Mouse (Mus musculus) testis, adult 2 months (tissue): ENCODE data around the gene Tmem120b. TPM values are rescaled to one million over a fixed set of nuclear protein-coding genes. Genes with fewer than 3 reads are reported as not detected.

Experiments
- H3K27ac ChIP-seq: fragments of 200-500 bp; 2 replicates; pipeline ENCODE4 v1.5.1; 2012; ENCODE audit warnings: low read depth, low read length; ENCODE audit not compliant: control insufficient read depth, insufficient read depth
- H3K27me3 ChIP-seq: fragments of 200-500 bp; 2 replicates; pipeline ENCODE4 v1.6.1; 2012; ENCODE audit warnings: mild to moderate bottlenecking, low read length, moderate library complexity; ENCODE audit not compliant: control insufficient read depth, insufficient read depth
- H3K36me3 ChIP-seq: fragments of 200-500 bp; 2 replicates; pipeline ENCODE4 v1.6.1; 2012; ENCODE audit warnings: mild to moderate bottlenecking, low read length; ENCODE audit not compliant: control insufficient read depth, insufficient read depth
- H3K4me1 ChIP-seq: fragments of 200-500 bp; 2 replicates; pipeline ENCODE4 v1.6.1; 2012; ENCODE audit warnings: low read length; ENCODE audit not compliant: control insufficient read depth, insufficient read depth
- H3K4me3 ChIP-seq: fragments of 200-500 bp; 2 replicates; pipeline ENCODE4 v1.5.1; 2012; ENCODE audit warnings: low read depth, mild to moderate bottlenecking, low read length, moderate library complexity, mixed read lengths; ENCODE audit not compliant: control insufficient read depth
- CTCF ChIP-seq: fragments of 200-500 bp; IDR thresholded peaks from 2 replicates; pipeline ENCODE4 v1.5.1; 2012; ENCODE audit warnings: low read depth, mild to moderate bottlenecking, inconsistent platforms, low read length, moderate library complexity; ENCODE audit not compliant: control insufficient read depth, insufficient read depth, insufficient replicate concordance
- POLR2A ChIP-seq: fragments of 200-500 bp; IDR thresholded peaks from 2 replicates; pipeline ENCODE4 v1.6.1; 2012; ENCODE audit warnings: low read depth, mild to moderate bottlenecking, inconsistent platforms, low read length, moderate library complexity; ENCODE audit not compliant: control insufficient read depth
- polyA plus RNA-seq: library from polyadenylated mRNA; depleted of rRNA; stranded (reverse); fragments of >200 nt; gene quantifications from 2 replicates; pipeline ENCODE4 v1.2.3, GENCODE M21; 2012

The Tmem120b gene
- polyA plus RNA-seq, 1 experiment = 1.2 TPM

- Histone ChIP-seq H3K36me3 (no peaks in the 10 kb centered on the region), H3K27ac (no peak overlapping the region), H3K4me3 (peak overlapping the region; percentile 67), H3K4me1 (peaks cover 21% of the 10 kb centered on the region), H3K27me3 (no peaks in the 10 kb centered on the region)
- no peak for TF ChIP-seq CTCF
- peak; percentile 42; the same call in 1 of the 2 replicates for TF ChIP-seq POLR2A
Observed at GRCm38 (mm10) chr5:123039120-123039752, 29.0 kb upstream of the Tmem120b start.

- H3K4me1 ChIP-seq = peaks cover 21% of the 10 kb centered on the region
- no peaks in the 10 kb centered on the region for H3K27me3 ChIP-seq
- H3K36me3 ChIP-seq = no peaks in the 10 kb centered on the region
- H3K27ac ChIP-seq = no peak overlapping the region
- no peak for TF ChIP-seq CTCF
- no peak overlapping the region for H3K4me3 ChIP-seq
Observed at GRCm38 (mm10) chr5:123040796-123041195, 27.4 kb upstream of the Tmem120b start.

- no peaks in the 10 kb centered on the region for H3K27me3 ChIP-seq
- no peak overlapping the region for H3K27ac ChIP-seq
- TF ChIP-seq CTCF (peak; percentile 33; the same call in 1 of the 2 replicates), POLR2A (no peak)
Observed at GRCm38 (mm10) chr5:123043856-123044255, 24.4 kb upstream of the Tmem120b start.

GRCm38 (mm10) chr5:123045561-123046295 is 22.5 kb upstream of the Tmem120b start:
- TF ChIP-seq CTCF (peak; percentile 32; the same call in 1 of the 2 replicates), POLR2A (0 out of 2 replicates have a peak, but pooled peaks have one; percentile 16)
- no peak overlapping the region for H3K27ac ChIP-seq
- peak overlapping the region; percentile 82 for H3K4me3 ChIP-seq
- H3K36me3 ChIP-seq = no peaks in the 10 kb centered on the region
- no peaks in the 10 kb centered on the region; the same call in 1 of the 2 replicates for H3K4me1 ChIP-seq
- H3K27me3 ChIP-seq = no peaks in the 10 kb centered on the region

More at GRCm38 (mm10) chr5:123043856-123044255, 24.4 kb upstream of the Tmem120b start:
- H3K4me1 ChIP-seq = peaks cover 6% of the 10 kb centered on the region
- no peaks in the 10 kb centered on the region for H3K36me3 ChIP-seq
- H3K4me3 ChIP-seq = no peak overlapping the region

- Histone ChIP-seq H3K27me3 (no peaks in the 10 kb centered on the region), H3K27ac (peak within 1 kb of the TSS; percentile 43; the same call in 1 of the 2 replicates), H3K4me3 (peak within 1 kb of the TSS; percentile 82), H3K36me3 (no peaks in the 10 kb centered on the region), H3K4me1 (peaks cover under 1% of the 10 kb centered on the region; the same call in 1 of the 2 replicates)
- TF ChIP-seq CTCF (no peak), POLR2A (peak; percentile 35; the same call in 1 of the 2 replicates)
Observed at GRCm38 (mm10) chr5:123046916-123047315, 21.3 kb upstream of the Tmem120b start, which contains the start of gene Morn3. Gene Morn3 (minus strand): TSS chr5:123047016.

- TF ChIP-seq CTCF = no peak
- no peak for TF ChIP-seq POLR2A
- Histone ChIP-seq H3K27me3 (no peaks in the 10 kb centered on the region), H3K4me1 (peaks cover 2% of the 10 kb centered on the region; the same call in 1 of the 2 replicates), H3K27ac (no peak overlapping the region), H3K4me3 (no peak overlapping the region), H3K36me3 (no peaks in the 10 kb centered on the region)
Observed at GRCm38 (mm10) chr5:123049271-123049670, 18.9 kb upstream of the Tmem120b start.

GRCm38 (mm10) chr5:123050918-123051317 is 17.3 kb upstream of the Tmem120b start:
- Histone ChIP-seq H3K4me3 (no peak overlapping the region), H3K27ac (no peak overlapping the region), H3K4me1 (peaks cover 2% of the 10 kb centered on the region; the same call in 1 of the 2 replicates), H3K27me3 (no peaks in the 10 kb centered on the region), H3K36me3 (no peaks in the 10 kb centered on the region)
- TF ChIP-seq POLR2A (0 out of 2 replicates have a peak, but pooled peaks have one; percentile 28), CTCF (no peak)
